Mouse (Mus musculus) MEL (cell line): Measurements from ENCODE around the gene Spen. TPM values are rescaled to one million over a fixed set of nuclear protein-coding genes. Genes with fewer than 3 reads are reported as not detected.
A peak's percentile ranks its signal among the peaks of the same experiment; 100 is the strongest.

Experiments used
- DNase-seq: peaks from one replicate; pipeline ENCODE4 v3.0.0; 2011; ENCODE audit warnings: low read depth, low spot score
- H3K27ac ChIP-seq: 2 replicates; pipeline ENCODE4 v1.5.1; 2012; ENCODE audit warnings: low read depth, mild to moderate bottlenecking, control low read depth, low read length, moderate library complexity; ENCODE audit not compliant: control insufficient read depth
- H3K27me3 ChIP-seq, 2 experiments: fragments of 150-350 bp in 1 of 2; sonication (generic) in 1 of 2; 2 replicates each; pipeline ENCODE4 v1.6.1; 2012; ENCODE audit warnings: low read length in 2 of 2, mild to moderate bottlenecking in 2 of 2, improper control_type of control experiment in 1 of 2, moderate library complexity in 1 of 2; ENCODE audit not compliant: insufficient read depth in 2 of 2, control insufficient read depth in 1 of 2
- H3K36me3 ChIP-seq, 2 experiments: 2 replicates each; pipeline ENCODE4 v1.6.1; 2012 to 2014; ENCODE audit warnings: low read length in 2 of 2, improper control_type of control experiment in 1 of 2, inconsistent platforms in 1 of 2, mild to moderate bottlenecking in 1 of 2; ENCODE audit not compliant: insufficient read depth in 2 of 2, control insufficient read depth in 1 of 2
- H3K4me1 ChIP-seq, 2 experiments: fragments of 150-350 bp in 1 of 2; sonication (generic) in 1 of 2; 2 replicates each; pipeline ENCODE4 v1.6.1; 2012; ENCODE audit warnings: low read length in 2 of 2, improper control_type of control experiment in 1 of 2, mild to moderate bottlenecking in 1 of 2; ENCODE audit not compliant: insufficient read depth in 2 of 2, control insufficient read depth in 1 of 2
- H3K4me3 ChIP-seq, 2 experiments: fragments of 150-350 bp in 1 of 2; sonication (generic) in 1 of 2; 2 replicates each; pipeline ENCODE4 v1.5.1; 2012; ENCODE audit warnings: low read depth in 2 of 2, low read length in 2 of 2, mild to moderate bottlenecking in 2 of 2, moderate library complexity in 2 of 2, control low read depth in 1 of 2, improper control_type of control experiment in 1 of 2; ENCODE audit not compliant: control insufficient read depth in 1 of 2, insufficient read depth in 1 of 2
- H3K79me2 ChIP-seq: 2 replicates; pipeline ENCODE4 v1.6.1; 2012; ENCODE audit warnings: mild to moderate bottlenecking, low read length, moderate library complexity; ENCODE audit not compliant: control insufficient read depth, poor library complexity, insufficient read depth
- H3K9ac ChIP-seq: 2 replicates; pipeline ENCODE4 v1.6.1; 2012; ENCODE audit warnings: low read depth, mild to moderate bottlenecking, control low read depth, low read length, moderate library complexity; ENCODE audit not compliant: control insufficient read depth, poor library complexity, severe bottlenecking
- H3K9me3 ChIP-seq: fragments of 150-350 bp; sonication (generic); replicated peaks from 2 replicates; pipeline ENCODE4 v1.6.1; 2012; ENCODE audit warnings: mild to moderate bottlenecking, low read length, improper control_type of control experiment, moderate library complexity; ENCODE audit not compliant: insufficient read depth
- BHLHE40 ChIP-seq: IDR thresholded peaks from 2 replicates; pipeline ENCODE4 v1.6.1; 2012; ENCODE audit warnings: low read depth, mild to moderate bottlenecking, inconsistent platforms, low read length, improper control_type of control experiment, borderline replicate concordance
- CHD1 ChIP-seq: IDR thresholded peaks from 2 replicates; pipeline ENCODE4 v1.6.1; 2012; ENCODE audit warnings: low read depth, mild to moderate bottlenecking, inconsistent platforms, low read length, improper control_type of control experiment
- CHD2 ChIP-seq: IDR thresholded peaks from 2 replicates; pipeline ENCODE4 v1.6.1; 2011; ENCODE audit warnings: low read length, improper control_type of control experiment
- CTCF ChIP-seq, 3 experiments: IDR thresholded peaks in 2 of 3; conservative IDR thresholded peaks in 1 of 3; 2 replicates each; pipeline ENCODE4 v1.5.1; 2011 to 2012; ENCODE audit warnings: low read length in 3 of 3, low read depth in 2 of 3, mild to moderate bottlenecking in 2 of 3, improper control_type of control experiment in 1 of 3, inconsistent platforms in 1 of 3, mixed read lengths in 1 of 3, moderate library complexity in 1 of 3; ENCODE audit not compliant: control insufficient read depth in 1 of 3, insufficient read depth in 1 of 3, poor library complexity in 1 of 3, severe bottlenecking in 1 of 3
- E2F4 ChIP-seq: IDR thresholded peaks from 2 replicates; pipeline ENCODE4 v1.6.1; 2011; ENCODE audit warnings: low read depth, low read length, improper control_type of control experiment, borderline replicate concordance
- ELF1 ChIP-seq: IDR thresholded peaks from 2 replicates; pipeline ENCODE4 v1.6.1; 2014; ENCODE audit warnings: low read depth, mild to moderate bottlenecking, inconsistent platforms, low read length, improper control_type of control experiment, moderate library complexity
- EP300 ChIP-seq, 2 experiments: IDR thresholded peaks; 2 replicates each; pipeline ENCODE4 v1.6.1; 2011; ENCODE audit warnings: improper control_type of control experiment in 2 of 2, low read length in 2 of 2, low read depth in 1 of 2, mild to moderate bottlenecking in 1 of 2
- ETS1 ChIP-seq: IDR thresholded peaks from 2 replicates; pipeline ENCODE4 v1.6.1; 2012; ENCODE audit warnings: low read depth, mild to moderate bottlenecking, inconsistent platforms, low read length, improper control_type of control experiment, moderate library complexity
- GABPA ChIP-seq: IDR thresholded peaks from 2 replicates; pipeline ENCODE4 v1.6.1; 2012; ENCODE audit warnings: low read depth, mild to moderate bottlenecking, inconsistent platforms, low read length, improper control_type of control experiment, moderate library complexity
- GATA1 ChIP-seq: IDR thresholded peaks from 2 replicates; pipeline ENCODE4 v1.6.1; 2011; ENCODE audit warnings: low read depth, low read length, improper control_type of control experiment
- HCFC1 ChIP-seq: IDR thresholded peaks from 2 replicates; pipeline ENCODE4 v1.6.1; 2012; ENCODE audit warnings: low read depth, mild to moderate bottlenecking, inconsistent platforms, low read length, improper control_type of control experiment, moderate library complexity
- JUND ChIP-seq: IDR thresholded peaks from 2 replicates; pipeline ENCODE4 v1.6.1; 2011; ENCODE audit warnings: low read depth, mild to moderate bottlenecking, improper control_type of control experiment, low read length
- KAT2A ChIP-seq: conservative IDR thresholded peaks from 2 replicates; pipeline ENCODE4 v1.6.1; 2012; ENCODE audit warnings: low read depth, low read length, improper control_type of control experiment, inconsistent platforms
- MAFK ChIP-seq: IDR thresholded peaks from 2 replicates; pipeline ENCODE4 v1.6.1; 2011; ENCODE audit warnings: low read depth, mild to moderate bottlenecking, low read length, improper control_type of control experiment, borderline replicate concordance
- MAX ChIP-seq: IDR thresholded peaks from 2 replicates; pipeline ENCODE4 v1.6.1; 2011; ENCODE audit warnings: low read length, improper control_type of control experiment
- MAZ ChIP-seq: IDR thresholded peaks from 2 replicates; pipeline ENCODE4 v1.6.1; 2012; ENCODE audit warnings: low read depth, mild to moderate bottlenecking, inconsistent platforms, low read length, improper control_type of control experiment
- MEF2A ChIP-seq: IDR thresholded peaks from 2 replicates; pipeline ENCODE4 v1.6.1; 2014; ENCODE audit warnings: low read depth, mild to moderate bottlenecking, inconsistent platforms, low read length, improper control_type of control experiment; ENCODE audit not compliant: poor library complexity, insufficient replicate concordance, severe bottlenecking; ENCODE audit errors: extremely low read depth
- MXI1 ChIP-seq: IDR thresholded peaks from 2 replicates; pipeline ENCODE4 v1.6.1; 2011; ENCODE audit warnings: mild to moderate bottlenecking, low read depth, low read length, improper control_type of control experiment
- MYB ChIP-seq: IDR thresholded peaks from 2 replicates; pipeline ENCODE4 v1.6.1; 2011; ENCODE audit warnings: mild to moderate bottlenecking, low read depth, low read length, improper control_type of control experiment
- MYC ChIP-seq: IDR thresholded peaks from 2 replicates; pipeline ENCODE4 v1.6.1; 2011; ENCODE audit warnings: low read depth, mild to moderate bottlenecking, low read length, improper control_type of control experiment, moderate library complexity
- NRF1 ChIP-seq: IDR thresholded peaks from 2 replicates; pipeline ENCODE4 v1.6.1; 2014; ENCODE audit warnings: low read depth, mild to moderate bottlenecking, inconsistent platforms, low read length, improper control_type of control experiment, moderate library complexity; ENCODE audit not compliant: poor library complexity, insufficient read depth, severe bottlenecking
- POLR2A ChIP-seq, 2 experiments: IDR thresholded peaks; 2 replicates each; pipeline ENCODE4 v1.6.1; 2011 to 2012; ENCODE audit warnings: low read length in 2 of 2, mild to moderate bottlenecking in 2 of 2, control low read depth in 1 of 2, improper control_type of control experiment in 1 of 2, low read depth in 1 of 2, moderate library complexity in 1 of 2; ENCODE audit not compliant: control insufficient read depth in 1 of 2, insufficient read depth in 1 of 2, poor library complexity in 1 of 2
- POLR2AphosphoS2 ChIP-seq: IDR thresholded peaks from 2 replicates; pipeline ENCODE4 v1.6.1; 2011; ENCODE audit warnings: low read length, improper control_type of control experiment
- POLR2AphosphoS5 ChIP-seq: IDR thresholded peaks from 2 replicates; pipeline ENCODE4 v1.6.1; 2012; ENCODE audit warnings: low read depth, borderline replicate concordance, mild to moderate bottlenecking, inconsistent platforms, low read length, moderate library complexity, mixed read lengths
- RAD21 ChIP-seq: IDR thresholded peaks from 2 replicates; pipeline ENCODE4 v1.6.1; 2011; ENCODE audit warnings: mild to moderate bottlenecking, low read depth, low read length, improper control_type of control experiment
- RCOR1 ChIP-seq: IDR thresholded peaks from 2 replicates; pipeline ENCODE4 v1.6.1; 2012; ENCODE audit warnings: low read depth, mild to moderate bottlenecking, inconsistent platforms, low read length, improper control_type of control experiment
- SIN3A ChIP-seq: IDR thresholded peaks from 2 replicates; pipeline ENCODE4 v1.6.1; 2012; ENCODE audit warnings: low read length, improper control_type of control experiment, inconsistent platforms
- SMC3 ChIP-seq: IDR thresholded peaks from 2 replicates; pipeline ENCODE4 v1.6.1; 2011; ENCODE audit warnings: low read depth, low read length, improper control_type of control experiment
- TAL1 ChIP-seq: IDR thresholded peaks from 2 replicates; pipeline ENCODE4 v1.6.1; 2012; ENCODE audit warnings: mild to moderate bottlenecking, inconsistent platforms, low read length, moderate library complexity, mixed read lengths
- TBP ChIP-seq: IDR thresholded peaks from 2 replicates; pipeline ENCODE4 v1.8.0; 2011; ENCODE audit warnings: low read depth, low read length, improper control_type of control experiment
- TCF12 ChIP-seq: IDR thresholded peaks from 2 replicates; pipeline ENCODE4 v1.6.1; 2014; ENCODE audit warnings: low read depth, mild to moderate bottlenecking, inconsistent platforms, low read length, improper control_type of control experiment, moderate library complexity
- UBTF ChIP-seq: IDR thresholded peaks from 2 replicates; pipeline ENCODE4 v1.6.1; 2012; ENCODE audit warnings: low read depth, mild to moderate bottlenecking, inconsistent platforms, low read length, improper control_type of control experiment, moderate library complexity, borderline replicate concordance; ENCODE audit not compliant: insufficient read depth
- USF1 ChIP-seq: IDR thresholded peaks from 2 replicates; pipeline ENCODE4 v1.6.1; 2014; ENCODE audit warnings: low read depth, mild to moderate bottlenecking, inconsistent platforms, low read length, improper control_type of control experiment, moderate library complexity
- USF2 ChIP-seq, 2 experiments: IDR thresholded peaks; 2 replicates each; pipeline ENCODE4 v1.6.1; 2011 to 2012; ENCODE audit warnings: improper control_type of control experiment in 2 of 2, low read length in 2 of 2, borderline replicate concordance in 1 of 2, inconsistent platforms in 1 of 2, low read depth in 1 of 2, mild to moderate bottlenecking in 1 of 2; ENCODE audit not compliant: insufficient read depth in 1 of 2
- ZC3H11A ChIP-seq: IDR thresholded peaks from 2 replicates; pipeline ENCODE4 v1.6.1; 2012; ENCODE audit warnings: low read depth, mild to moderate bottlenecking, inconsistent platforms, low read length, improper control_type of control experiment
- ZKSCAN1 ChIP-seq: IDR thresholded peaks from 2 replicates; pipeline ENCODE4 v1.6.1; 2012; ENCODE audit warnings: low read depth, mild to moderate bottlenecking, inconsistent platforms, low read length, improper control_type of control experiment, moderate library complexity
- ZMIZ1 ChIP-seq: IDR thresholded peaks from 2 replicates; pipeline ENCODE4 v1.6.1; 2012; ENCODE audit warnings: low read depth, mild to moderate bottlenecking, inconsistent platforms, low read length, improper control_type of control experiment, moderate library complexity
- ZNF384 ChIP-seq: IDR thresholded peaks from 2 replicates; pipeline ENCODE4 v1.6.1; 2012; ENCODE audit warnings: low read depth, mild to moderate bottlenecking, inconsistent platforms, low read length, improper control_type of control experiment
- polyA plus RNA-seq, 2 experiments: library from polyadenylated mRNA; stranded (reverse) in 1 of 2; unstranded in 1 of 2; fragments of >175 nt in 1 of 2; fragments of >200 nt in 1 of 2; gene quantifications; 2 replicates each; pipeline versions ENCODE4 v1.2.1 to v1.2.4; 2012; ENCODE audit warnings: low replicate concordance in 2 of 2, low read depth in 1 of 2; ENCODE audit not compliant: insufficient read length in 2 of 2, insufficient read depth in 1 of 2, missing spikeins in 1 of 2
- total RNA-seq: library from RNA; depleted of rRNA; stranded (reverse); fragments of 300-350 nt; gene quantifications from 2 replicates; pipeline ENCODE4 v1.2.3, GENCODE M21; 2012

Gene Spen
- total and polyA plus RNA-seq, 3 experiments: 11.9 to 102 (median 46.9) TPM

DNA sequence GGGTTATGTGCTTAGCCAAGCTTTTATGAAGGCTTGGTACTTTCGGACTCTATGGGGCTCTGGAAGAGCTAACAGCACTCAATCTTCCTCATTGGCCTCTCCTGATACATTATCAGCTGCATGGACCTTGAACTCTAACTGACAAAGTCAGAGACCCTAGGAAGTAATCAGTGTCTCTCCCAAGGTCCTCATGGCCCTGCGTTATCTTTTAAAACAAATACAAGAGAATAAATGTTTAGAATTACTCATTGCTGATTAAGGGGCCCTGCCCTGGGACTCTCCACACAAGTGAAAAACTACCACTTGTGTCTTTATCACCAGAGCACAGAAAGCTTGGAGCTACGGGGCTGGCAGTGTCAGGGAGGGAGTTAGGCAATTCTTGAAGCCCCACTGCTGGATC, 40.4 kb upstream of the Spen start:
- Histone ChIP-seq H3K36me3 (no peaks in the 10 kb centered on the region), H3K4me3 (no peak overlapping the region), H3K9me3 (no peaks in the 10 kb centered on the region), H3K27me3 (no peaks in the 10 kb centered on the region), H3K9ac (no peak overlapping the region), H3K27ac (no peak overlapping the region), H3K79me2 (no peaks in the 10 kb centered on the region), H3K4me1 (peaks cover 0 to 11% of the 10 kb centered on the region in 2 experiments; a peak in 1 of 4 replicates)
- peak; percentile 62 for DNase-seq
- TF ChIP-seq MXI1 (no peak), SIN3A (no peak), SMC3 (no peak), POLR2AphosphoS5 (no peak), POLR2A (IDR thresholded peaks at IDR 0.05; ENCODE audit: control insufficient read depth in 1 of 2, insufficient read depth in 1 of 2, low read depth in 1 of 2, low read length in 2 of 2, poor library complexity in 1 of 2) (no peak), MAZ (no peak), ZMIZ1 (no peak), MYB (peak; percentile 44; the same call in 1 of the 2 replicates), BHLHE40 (no peak), E2F4 (no peak), TCF12 (no peak), JUND (no peak), ZC3H11A (no peak), MAX (no peak; the same call in 1 of the 2 replicates), HCFC1 (no peak), EP300 (IDR thresholded peaks at IDR 0.05; ENCODE audit: low read depth in 1 of 2, low read length in 2 of 2) (peak; percentile 52 to 55; a peak in 2 of 4 replicates), GABPA (no peak), MAFK (no peak), GATA1 (peak; percentile 50; the same call in 1 of the 2 replicates), MYC (no peak), ETS1 (no peak), ZNF384 (no peak), TAL1 (peak; percentile 41; the same call in 1 of the 2 replicates), ELF1 (no peak), MEF2A (no peak), USF2 (IDR thresholded peaks at IDR 0.05; ENCODE audit: borderline replicate concordance in 1 of 2, insufficient read depth in 1 of 2, low read depth in 1 of 2, low read length in 2 of 2) (no peak), UBTF (no peak), CHD2 (no peak), NRF1 (no peak), POLR2AphosphoS2 (no peak), RCOR1 (peak; percentile 52; the same call in 1 of the 2 replicates), KAT2A (no peak), ZKSCAN1 (no peak), USF1 (no peak), TBP (no peak), CHD1 (no peak), CTCF (IDR thresholded peaks at IDR 0.05 in 2 of 3, conservative IDR thresholded peaks at IDR 0.05 in 1 of 3; ENCODE audit: control insufficient read depth in 1 of 3, insufficient read depth in 1 of 3, low read depth in 2 of 3, low read length in 3 of 3, poor library complexity in 1 of 3, severe bottlenecking in 1 of 3) (no peak), RAD21 (no peak)
